Mouse (Mus musculus) left cerebral cortex, postnatal 25 days (tissue): ENCODE measurements around the gene Lgr6. TPM values are rescaled to one million over a fixed set of nuclear protein-coding genes. Genes with fewer than 3 reads are reported as not detected.

Source experiments
- DNase-seq, 2 experiments: peaks; one replicate each; pipeline ENCODE4 v3.0.0; 2022; ENCODE audit warnings: low spot score in 2 of 2, mixed read lengths in 1 of 2
- intact Hi-C: fragments of 180-260 bp; cut with DNase I; formaldehyde crosslinking; loops from one replicate; pipeline ENCODE4 v1.15.1; 2025
- total RNA-seq, 2 experiments: library from RNA; stranded (reverse); gene quantifications; 2 replicates each; pipeline ENCODE4 v1.2.3; 2021

Gene Lgr6
- total RNA-seq, 2 experiments from 2014 or later: 1.5 to 2.1 TPM

DNA sequence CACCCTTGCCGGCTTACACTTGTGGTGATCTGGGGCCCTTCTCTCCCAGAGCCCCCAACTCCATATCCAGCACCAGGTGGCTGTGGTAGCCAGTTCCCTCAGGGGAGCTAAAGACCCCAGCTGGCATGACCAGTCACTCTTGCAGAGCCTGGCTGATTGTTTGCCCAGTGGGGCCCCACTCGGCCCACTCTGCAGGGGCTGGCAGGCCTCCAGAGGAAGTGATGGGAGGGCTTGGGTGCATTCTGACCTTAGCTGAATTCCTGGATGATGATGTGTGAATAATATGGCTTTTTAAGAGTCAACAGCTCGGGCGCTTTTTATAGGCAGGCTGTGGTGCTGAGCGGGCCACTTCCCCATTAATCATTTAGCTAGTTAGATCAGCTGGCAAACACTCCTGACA, 84.1 kb downstream of the Lgr6 start:
- DNase-seq: no peak

DNA sequence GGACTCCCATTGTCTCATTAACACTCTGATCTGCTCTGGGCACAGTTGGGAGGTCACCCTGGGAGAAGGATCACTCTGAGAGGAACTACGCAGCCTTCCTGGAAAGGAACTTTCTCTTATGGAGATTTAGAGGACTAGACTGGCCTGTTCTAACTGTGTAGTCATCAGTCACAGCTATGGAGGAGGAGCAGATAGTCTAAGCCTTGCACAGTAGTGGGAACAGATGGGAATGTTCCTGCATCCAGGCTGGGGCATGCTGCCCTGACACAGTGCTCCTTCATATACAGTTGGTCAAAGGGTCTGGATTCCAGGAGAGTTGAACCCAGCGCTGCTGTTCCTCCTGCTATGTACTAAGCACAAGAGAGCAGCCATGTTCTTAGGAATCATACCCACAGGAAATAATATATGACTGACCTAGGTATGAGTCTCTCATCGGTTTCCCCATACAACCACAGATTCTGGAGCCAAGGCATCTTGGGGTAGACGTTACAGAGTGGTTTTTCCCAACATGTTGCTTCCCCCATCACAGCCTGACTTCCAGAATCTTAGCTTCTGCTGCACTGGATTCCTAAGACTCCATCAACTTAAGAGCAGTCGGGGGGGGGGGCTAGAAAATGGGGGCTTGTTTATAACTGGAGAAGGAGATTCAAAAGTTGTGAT, 84.7 kb downstream of the Lgr6 start:
- no peak for DNase-seq
- intact Hi-C loops: no loop called here

More for the DNA sequence above, 84.1 kb downstream of the Lgr6 start:
- intact Hi-C loops: no loop called here

DNA sequence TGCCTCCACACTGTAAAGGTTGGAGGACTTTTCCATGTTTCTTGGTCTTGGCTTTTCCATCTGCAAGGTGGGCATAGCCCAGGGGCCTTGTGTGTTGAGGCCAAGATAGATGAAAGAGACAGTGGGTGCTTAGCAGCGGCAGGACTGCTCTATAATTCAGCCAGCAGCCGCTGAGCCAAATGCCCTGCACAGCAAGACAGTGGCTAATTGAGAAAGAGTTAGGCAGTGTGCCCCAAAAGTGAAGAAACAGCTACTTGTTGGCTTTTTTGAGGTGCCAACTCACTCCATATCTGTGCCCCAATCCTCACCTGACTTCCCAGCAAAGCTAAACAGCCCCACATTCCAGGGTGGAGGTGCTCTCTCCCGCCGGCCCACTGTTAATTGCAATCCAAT, 85.3 kb downstream of the Lgr6 start:
- no peak for DNase-seq
- intact Hi-C loops: no loop called here

DNA sequence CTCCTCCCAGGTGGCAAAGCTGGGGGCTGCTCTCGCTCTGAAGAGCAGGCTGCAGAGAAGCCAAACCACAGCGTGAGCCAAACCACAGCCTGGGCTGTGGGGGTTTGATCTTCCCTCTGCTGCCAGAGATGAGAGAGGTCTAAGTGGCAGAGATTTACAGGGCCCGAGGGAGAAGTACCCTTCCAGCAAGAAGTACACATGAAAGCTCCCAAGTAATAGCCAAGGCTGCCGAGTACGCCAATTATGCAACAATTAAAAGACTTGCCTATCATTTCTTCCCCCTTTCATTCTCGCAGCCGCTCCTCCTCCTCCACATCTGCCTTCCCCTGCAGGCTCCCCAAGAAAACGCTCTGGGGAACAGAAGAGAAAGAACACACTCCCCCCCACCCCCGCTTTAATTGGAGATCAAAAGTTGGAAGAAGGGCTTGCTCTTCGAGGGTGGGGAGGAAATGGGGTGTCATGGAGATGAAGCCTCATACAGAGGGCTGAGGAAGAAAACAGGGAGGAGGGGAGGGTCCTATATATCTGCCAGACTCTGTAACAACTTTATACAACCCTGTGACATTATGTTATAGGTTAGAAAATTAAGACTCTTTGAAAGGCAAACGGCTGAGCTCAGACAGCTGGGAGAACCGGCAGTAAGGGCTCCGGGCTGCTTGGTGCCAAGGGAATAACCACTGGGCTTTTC, 85.8 kb downstream of the Lgr6 start:
- intact Hi-C loops: no loop called here
- DNase-seq: no peak

DNA sequence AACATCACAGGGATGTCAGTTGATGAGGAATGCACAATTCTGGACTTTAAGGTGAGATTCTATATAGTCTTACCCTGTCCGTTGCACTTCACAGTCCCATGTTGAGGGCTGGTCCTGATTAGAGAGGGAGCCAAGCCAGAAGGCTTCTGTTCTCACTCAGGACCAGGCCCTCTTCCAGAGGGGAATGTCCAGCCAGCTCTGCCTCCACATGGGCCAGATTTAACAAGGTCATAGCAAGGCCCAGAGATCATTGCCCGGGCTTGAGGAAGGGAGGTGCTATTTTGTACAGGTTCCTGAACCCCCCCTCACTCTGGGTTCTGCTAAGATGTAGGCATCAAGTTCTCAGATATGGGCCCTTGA, 87.4 kb downstream of the Lgr6 start:
- intact Hi-C loops: no loop called here
- no peak for DNase-seq

DNA sequence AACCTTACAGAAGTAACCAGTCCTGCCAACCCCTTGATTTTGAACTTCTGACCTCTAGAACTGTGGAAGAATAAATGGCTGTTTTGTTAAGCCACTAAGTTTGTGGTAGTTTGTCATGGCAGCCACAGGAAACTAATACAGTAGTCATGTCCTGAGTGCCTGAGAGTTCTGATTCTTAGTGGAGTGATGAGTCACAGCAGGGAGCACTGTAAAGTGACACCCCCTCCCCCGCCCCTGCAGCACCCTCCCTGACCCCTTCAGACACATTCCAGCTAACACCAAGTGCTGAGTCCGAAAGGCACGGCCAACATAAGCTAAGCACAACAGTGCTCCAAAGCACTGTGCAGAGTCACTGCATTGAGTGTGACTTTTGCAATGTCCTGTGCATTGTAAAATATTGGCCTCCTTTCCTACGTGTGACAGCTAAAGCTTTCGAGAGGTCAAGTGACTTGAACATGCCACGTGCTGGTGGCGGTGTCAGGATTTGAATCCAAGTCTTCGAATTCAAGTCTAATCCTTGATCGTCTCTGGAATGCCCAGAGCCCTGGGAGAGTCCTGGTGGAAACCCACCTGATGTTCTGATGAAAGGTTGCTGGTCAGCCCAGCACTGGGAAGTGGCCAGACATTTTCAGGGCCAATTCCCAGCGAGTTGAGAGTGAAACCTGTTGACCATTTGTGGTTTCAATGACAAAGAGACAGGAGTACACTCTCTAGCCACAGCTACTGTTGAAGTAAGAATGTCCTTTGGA, 88.0 kb downstream of the Lgr6 start:
- no peak for DNase-seq
- intact Hi-C loops: no loop called here

DNA sequence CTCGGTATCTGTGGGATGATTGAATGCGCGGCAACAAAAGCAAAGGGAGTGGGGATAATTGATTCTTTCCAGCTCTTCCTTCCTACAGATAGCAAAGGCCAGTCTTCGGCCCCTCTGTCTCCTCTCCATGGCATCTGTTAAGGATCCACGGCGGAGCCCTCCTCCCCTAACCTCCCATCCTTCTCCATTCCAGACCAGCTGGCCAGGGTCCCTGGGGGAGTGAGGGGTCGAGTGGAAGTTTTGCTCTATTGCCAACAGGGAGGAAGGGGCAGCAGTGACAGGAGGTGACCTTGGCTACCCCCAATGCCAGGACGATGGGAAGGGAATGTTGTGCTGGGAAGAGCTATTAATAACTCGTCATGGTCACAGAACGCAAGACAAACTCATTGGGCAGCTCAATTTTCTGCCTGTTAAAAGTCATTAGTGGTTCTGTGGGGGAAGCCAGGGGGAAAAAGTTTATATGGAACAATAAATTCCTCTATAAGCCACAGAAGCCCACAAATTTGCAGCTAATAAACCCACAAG, 90.1 kb downstream of the Lgr6 start:
- no peak for DNase-seq
- intact Hi-C loops: no loop called here

DNA sequence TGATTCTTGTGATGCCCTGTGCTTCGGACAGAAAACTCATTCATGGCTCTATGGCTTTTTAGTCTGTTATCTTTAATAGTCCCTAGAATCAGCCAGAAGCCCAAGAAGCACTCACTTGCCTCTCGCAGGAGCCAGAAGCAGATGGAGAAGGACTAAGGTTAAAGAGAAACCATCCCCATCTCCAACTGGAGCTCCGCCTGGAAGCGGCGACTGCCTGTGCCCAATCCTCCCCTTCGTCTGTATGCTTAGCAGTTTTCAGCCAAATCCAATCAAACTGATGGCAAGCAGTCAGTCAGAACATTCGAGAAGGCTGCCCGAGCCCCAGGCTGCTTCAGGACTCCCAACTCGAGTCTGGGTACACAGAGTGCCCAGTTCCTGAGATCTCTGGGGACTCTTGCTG, 92.6 kb downstream of the Lgr6 start:
- no peak for DNase-seq
- intact Hi-C loops: no loop called here

DNA sequence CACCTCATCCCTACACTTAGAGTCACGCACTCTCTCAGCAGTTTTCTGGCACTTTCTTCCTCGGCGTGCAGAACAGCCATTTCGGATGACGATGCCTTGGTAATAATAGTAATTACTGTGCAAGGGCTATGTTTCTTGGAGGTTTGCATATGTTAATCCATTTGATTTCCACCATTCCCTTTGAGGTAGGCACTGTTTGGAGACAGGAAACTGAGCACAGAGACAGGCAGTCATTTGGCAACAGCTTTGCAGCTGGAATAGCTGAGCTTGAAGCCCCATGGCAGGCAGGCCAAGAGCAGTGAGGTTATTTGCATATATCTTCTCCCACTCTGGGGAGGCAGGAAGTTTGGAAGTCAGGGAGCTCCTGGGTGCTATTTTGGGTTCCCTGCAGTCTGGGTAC, 93.2 kb downstream of the Lgr6 start:
- no peak for DNase-seq
- intact Hi-C loops: no loop called here

DNA sequence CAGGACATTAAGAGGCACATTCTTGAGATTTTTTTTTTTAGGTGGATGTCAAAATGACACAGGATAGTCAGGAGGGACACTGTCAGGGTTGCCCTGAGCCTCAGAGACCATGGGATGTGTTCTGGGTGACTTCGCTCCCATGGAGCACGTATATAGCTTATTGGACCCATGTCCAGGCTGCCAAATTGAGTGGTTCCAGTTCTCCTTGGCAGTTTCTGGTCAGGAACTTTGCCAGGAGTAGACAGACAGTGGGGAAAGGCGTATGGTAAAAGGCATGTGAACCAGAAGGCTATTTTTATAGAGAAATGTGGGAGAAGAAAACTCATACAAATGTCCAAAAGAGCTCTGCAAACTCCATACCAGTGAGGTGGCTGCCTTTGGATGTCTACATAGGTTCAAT, 95.2 kb downstream of the Lgr6 start:
- intact Hi-C loops: no loop called here

DNA sequence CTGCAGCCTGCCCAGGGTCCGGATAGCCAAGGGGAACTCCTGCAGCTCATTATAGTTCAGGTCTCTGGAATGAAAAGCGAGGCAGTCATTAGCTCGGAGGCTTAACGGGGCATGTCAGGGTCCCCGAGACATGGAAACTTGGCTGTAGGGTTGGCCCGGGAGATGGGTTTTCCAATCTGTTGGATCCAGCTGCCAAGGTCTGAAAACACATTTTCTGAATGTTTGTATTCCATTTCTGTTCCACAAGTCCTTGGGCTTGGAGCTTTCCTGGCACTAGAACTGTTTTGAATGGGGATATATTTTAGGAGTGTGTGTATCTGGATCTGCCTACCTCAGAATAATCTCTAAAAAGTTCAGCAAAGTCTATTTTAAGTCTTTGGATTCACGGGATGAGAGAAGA, 99.4 kb downstream of the Lgr6 start:
- DNase-seq: peak in 1 of 2 experiments; percentile 51
- intact Hi-C loops: no loop called here

More for the DNA sequence above, 95.2 kb downstream of the Lgr6 start:
- DNase-seq: no peak

DNA sequence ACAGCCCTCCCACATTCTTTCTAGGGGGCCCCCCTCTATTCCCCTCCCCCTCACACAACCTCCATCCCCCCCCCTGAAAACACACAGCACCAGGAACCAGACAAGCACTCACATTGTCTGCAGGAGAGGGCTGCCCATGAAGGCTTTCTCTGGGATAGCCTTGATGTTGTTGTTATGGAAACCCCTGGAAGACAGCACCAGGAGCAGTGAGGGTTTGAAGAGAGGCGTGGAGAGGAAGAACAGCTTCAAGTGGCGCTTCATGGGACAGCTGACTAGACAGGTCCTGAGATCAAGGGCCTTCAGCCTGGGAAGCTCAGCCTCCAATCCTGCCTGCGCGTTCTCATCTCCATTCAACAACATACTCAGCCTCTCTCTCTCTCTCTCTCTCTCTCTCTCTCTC, 101.7 kb downstream of the Lgr6 start:
- intact Hi-C loops: no loop called here
- no peak for DNase-seq

DNA sequence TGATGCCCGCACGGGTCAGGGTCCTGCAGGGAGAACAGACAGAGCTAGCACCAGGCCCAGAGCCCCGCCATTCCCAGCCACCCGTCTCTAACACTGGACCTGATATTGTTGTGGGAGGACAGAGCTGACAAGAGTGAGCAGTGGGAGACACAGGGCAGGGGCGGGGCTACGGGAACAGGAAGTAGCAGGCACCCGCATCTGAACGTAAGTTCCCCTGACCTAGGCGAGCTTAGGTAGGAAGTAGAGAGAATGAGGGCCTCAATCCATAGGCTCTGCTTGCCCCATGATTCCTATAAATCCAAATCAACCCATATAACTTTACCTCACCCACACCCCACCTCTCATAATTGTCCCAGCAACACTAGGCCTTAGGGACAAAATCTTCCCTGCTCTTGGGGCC, 104.5 kb downstream of the Lgr6 start:
- DNase-seq: no peak
- intact Hi-C loops: no loop called here

DNA sequence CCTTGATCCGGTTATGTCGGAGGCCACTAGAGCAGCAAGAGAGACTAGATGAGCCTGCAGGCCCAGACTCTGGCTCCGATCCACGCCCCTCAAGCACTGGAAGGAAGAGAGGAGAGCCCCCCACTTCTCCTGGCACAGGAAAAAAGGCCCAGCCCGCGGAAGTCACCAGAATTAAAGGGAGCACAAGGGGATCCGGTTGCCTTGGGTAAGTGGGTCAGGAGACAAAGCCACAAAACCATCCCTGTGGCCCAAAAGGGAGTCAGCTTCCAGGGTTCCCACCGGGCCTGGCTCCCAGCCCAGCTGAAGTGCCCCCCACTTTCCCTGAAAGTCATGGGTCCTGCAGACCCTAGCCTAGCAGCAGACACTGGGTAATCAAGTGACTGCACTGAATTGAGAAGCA, 106.8 kb downstream of the Lgr6 start:
- DNase-seq: peak in 1 of 2 experiments; percentile 23
- intact Hi-C loops: no loop called here

DNA sequence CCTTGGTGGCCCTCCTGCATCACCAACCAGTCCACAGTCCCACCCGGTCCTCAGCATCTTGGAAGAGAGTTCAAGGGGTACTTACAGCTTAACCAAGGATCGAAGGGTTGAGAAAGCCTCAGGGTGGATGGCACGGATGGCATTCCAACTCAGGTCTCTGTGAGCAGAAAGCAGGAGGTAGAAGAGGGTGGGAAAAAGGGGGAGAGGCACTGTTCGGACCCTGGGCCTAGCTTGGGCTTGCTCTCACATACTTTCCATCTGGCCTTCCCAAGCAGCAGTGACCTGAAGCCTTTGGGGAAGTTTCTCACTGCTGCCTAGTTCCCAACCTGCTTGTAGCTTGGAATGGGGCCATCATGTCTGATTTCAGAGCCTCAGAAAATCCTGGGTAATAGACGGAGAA, 107.5 kb downstream of the Lgr6 start:
- intact Hi-C loops: no loop called here
- no peak for DNase-seq

DNA sequence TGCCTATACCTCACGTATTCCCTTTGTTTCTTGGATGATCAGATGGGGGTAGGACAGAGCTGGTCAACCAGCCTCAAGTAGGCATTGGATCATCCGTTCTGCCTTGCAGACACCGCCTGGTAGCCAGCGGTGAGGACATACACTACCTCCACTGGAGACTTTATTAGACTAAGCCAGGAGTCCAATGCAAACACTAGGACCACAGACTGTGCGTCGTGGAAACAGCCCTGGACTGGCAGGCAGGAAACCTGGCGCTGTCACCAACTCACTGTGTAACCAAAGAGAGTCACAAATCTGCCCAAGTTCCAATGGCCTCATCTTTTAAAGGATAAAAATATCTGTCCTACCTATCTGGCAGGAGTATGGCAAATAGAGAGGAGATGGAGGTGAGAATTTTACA, 108.6 kb downstream of the Lgr6 start:
- intact Hi-C loops: no loop called here
- no peak for DNase-seq

DNA sequence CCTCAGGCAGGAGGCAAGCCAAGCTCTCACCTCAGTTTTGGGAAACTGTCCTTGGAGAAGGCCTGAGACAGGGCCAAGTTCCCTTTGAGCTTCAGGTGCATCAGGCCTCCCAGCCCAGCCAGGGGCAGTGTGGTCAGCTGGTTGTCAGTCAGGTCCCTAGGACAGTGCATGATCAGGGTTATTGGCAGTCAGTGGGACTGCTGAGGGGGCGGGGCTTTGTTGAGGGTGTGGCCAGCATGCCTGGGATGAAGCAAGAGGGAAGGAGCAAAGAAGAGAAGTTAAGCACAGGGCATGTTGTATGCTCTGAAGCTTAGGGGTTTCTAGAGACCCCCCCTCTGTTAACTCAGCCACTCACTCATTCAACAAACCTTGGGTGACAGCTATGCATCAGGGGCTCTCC, 109.1 kb downstream of the Lgr6 start:
- intact Hi-C loops: no loop called here
- DNase-seq: no peak

DNA sequence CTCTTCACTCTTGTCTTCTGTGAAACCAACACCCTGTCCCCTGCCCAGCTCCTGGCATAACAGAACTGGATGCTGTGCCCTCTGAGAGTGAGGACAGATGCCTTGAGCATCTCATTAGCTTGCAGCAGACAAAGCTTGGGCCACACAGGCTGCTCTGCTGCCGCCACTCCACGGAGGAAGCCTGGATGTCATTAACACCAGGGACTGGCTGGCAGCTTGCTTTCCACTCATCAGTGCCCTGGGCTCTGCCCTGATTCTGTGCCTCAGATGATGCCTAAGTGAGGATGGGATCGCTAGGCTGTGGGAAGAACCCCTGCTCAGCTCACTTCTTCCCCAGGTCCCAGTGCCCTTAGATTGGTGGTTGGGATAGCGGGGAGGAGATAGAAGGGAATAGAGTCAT, 109.6 kb downstream of the Lgr6 start:
- DNase-seq: no peak
- intact Hi-C loops: no loop called here

DNA sequence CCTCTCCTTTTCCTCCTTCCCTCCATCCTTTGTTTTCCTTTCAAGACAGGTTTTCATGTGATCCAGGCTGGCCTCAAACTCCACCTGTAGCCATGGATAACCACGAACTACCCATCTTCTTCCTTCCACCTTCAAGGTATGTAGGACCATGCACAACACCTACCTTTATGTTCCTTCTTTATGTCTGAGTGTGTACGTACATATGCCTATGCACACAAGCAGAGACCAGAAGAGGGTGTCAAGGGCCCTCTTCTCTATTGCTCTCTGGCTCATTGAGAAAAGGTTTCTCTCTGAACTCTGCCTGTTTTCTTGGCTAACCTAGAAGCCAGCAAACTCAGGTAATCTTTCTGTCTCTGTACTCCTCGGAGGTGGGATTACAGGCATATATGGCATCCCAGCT, 110.3 kb downstream of the Lgr6 start:
- intact Hi-C loops: no loop called here

DNA sequence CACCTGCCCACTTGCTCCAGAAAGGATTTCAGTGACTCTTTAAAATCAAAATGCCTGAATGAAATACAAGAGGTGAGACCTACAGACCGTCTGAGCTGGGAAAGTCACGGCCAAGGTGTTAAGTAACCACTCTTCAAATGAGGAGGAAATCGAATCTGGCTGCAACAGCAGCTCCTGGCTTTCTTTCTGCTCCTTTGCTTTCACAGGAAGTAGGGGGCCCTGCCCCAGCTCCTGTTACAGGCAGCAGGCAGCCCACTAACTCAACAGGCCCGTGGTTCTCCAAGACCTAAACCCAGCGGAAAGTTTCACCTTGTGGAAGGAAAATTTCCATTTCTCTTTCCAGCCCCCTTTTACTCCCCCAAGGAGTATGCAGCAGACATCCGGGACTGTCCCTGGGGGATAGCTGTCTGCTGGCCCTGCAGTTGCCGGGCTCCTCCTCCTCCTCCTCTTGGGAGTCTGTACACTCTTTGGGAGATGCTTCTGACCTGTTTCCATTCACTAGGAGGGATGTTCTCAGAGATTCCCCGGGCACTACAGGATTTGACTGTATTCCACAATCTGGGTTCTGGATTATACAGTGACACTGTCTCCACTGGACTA, 112.9 kb downstream of the Lgr6 start:
- DNase-seq: no peak
- intact Hi-C loops: no loop called here

More for the DNA sequence above, 110.3 kb downstream of the Lgr6 start:
- no peak for DNase-seq
